Mouse (Mus musculus) brain, embryonic 18.5 days (tissue): ENCODE measurements around the gene Msl2.

Experiments
- DNase-seq: peaks from one replicate; pipeline ENCODE4 v3.0.0-alpha.2; 2012; ENCODE audit warnings: low read depth, low spot score

The Msl2 gene

DNA sequence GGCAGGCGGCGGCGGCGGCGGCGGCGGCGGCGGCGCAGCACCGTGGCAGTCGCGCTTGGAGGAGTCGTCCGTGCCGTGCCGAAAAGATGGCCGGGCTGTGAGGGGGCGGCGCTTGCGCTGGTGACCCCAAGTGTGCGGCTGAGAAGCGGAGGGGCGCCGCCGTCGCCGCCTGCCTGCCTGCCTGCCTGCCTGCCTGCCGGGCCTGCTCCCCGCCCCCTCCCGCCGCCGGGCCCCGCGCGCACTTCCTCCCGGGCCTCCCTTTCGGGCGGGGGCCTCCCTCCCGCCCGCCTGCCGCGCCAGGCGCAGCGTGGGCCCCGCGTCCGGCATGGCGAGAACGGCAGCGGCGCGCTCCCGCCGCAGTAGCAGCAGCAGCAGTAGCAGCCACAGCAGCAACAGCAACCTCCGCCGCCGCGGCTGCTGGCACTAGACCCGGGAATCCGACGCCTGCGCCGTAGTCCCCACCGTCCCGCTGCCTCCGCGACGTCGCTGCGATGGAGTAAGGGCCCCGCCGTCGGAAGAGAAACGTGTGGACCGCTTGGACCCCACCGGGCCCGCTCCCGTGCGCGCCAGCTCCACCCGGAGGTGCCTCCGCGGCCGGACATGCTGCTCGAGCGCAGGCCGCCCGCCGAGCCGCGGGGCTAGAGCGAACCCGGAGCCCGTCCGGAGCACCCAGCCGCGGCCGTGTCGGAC is 576 bp downstream of the Msl2 start:
- DNase-seq, result no peak

DNA sequence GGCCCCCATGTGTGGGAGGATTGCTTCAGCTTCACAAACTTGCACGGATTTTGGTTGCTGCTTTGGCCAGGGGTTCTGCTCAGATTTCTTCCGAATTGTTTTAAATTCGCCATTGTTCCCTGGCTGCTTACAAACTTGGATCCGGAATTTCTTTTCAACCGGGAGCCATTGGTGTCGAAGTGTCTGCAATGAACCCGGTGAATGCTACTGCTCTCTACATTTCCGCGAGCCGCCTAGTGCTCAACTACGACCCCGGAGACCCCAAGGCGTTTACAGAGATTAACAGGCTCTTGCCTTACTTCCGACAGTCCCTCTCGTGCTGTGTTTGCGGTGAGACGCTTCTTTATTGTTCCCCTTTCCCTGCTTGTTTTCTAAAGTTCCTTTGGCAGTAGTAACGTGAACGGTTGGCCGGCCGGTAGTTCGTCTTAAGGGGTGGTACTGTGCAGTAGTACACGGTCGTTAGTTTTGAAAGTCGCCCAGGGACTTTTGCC is 1.2 kb downstream of the Msl2 start:
- DNase-seq, result no peak

DNA sequence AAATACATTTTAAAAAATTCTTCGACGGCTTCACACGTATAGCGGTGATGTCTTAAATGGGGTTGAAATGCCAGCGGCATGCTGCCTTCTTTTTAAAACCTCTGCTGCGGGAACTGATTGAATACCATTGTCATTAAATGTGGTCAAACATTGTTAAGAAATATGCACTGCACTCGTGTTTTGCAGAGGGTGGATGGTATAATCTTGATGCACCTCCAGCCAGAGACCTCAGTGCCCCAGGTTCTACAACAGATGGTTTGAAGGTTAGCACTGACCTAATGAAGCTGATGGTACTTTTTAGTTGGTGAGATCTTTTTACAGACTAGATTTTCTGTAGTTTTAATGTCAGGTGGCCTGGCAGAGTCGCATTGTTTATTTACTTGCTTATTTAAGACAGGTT is 1.8 kb downstream of the Msl2 start:
- no peak for DNase-seq

DNA sequence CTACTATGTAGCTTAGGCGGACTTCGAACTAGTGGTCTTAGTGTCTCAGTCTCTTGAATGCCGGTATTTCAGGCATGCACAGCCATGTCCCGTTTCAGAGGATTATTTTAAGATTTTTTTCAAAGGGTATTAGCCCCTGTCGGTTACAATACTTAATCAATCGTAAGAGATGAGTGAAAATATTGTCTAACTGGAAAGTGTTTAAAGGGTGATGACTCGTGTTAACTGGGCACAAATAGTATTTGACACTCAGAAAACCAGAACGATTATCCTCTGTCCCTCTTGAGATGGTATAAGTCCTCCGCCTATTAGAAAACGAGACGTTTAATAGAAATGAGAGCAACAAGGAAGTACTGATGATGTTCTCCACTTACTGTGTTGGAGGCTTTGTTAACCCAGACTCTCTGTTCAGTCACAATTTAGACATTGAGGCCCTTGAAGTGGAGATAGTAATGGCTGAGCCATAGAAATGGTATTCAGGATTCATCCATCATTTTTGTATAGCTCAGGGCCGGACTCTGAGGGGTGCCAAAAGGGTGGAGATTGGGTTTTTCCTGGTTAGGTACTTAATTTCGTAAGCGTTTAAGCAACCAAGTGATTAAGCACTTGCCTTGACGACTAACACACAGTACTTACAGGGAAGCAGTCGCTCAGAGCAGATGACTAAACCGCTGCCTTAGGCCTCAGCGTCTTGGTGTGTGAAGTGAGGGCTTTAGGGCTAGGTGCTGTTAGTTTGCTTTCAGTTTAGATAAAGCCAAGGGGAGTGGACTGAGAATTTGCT is 2.4 kb downstream of the Msl2 start:
- no peak for DNase-seq

DNA sequence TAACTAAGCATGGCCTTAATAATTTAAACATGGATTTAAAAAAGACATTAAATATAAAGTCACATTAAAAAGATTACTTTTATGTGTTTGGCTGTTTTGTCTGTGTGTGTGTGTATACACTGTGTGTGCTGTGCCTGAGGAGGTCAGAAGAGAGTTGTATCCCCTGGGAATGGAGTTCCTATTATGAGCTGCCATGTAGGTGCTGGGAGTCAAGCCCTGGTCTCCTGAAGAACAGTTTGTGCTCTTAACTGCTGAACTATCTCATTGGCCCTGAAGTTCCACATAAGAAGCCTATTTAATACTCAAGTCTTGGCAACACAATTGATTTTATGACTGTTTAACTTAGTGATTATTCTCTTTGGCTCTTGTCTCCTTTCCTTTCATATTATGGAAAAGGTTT is 3.6 kb downstream of the Msl2 start:
- no peak for DNase-seq

DNA sequence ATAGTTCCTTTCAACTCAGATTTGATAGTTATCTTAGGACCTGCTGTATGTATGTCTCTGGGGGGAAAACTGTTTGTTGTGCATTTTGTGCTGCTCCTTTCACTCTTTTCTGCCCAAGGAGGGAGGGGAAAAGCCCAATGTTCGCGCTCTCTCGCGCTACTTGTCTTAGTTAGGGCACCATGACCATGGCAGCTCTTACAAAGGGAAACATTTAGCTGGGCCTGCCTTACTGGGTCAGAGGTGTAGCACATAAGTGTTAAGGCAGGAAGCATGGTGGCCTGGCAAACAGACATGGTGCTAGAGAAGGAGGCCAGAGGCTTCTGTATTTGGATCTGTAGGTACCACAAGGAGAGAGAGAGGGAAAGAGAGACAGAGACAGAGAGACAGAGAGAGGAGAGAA is 4.7 kb downstream of the Msl2 start:
- DNase-seq, result no peak

DNA sequence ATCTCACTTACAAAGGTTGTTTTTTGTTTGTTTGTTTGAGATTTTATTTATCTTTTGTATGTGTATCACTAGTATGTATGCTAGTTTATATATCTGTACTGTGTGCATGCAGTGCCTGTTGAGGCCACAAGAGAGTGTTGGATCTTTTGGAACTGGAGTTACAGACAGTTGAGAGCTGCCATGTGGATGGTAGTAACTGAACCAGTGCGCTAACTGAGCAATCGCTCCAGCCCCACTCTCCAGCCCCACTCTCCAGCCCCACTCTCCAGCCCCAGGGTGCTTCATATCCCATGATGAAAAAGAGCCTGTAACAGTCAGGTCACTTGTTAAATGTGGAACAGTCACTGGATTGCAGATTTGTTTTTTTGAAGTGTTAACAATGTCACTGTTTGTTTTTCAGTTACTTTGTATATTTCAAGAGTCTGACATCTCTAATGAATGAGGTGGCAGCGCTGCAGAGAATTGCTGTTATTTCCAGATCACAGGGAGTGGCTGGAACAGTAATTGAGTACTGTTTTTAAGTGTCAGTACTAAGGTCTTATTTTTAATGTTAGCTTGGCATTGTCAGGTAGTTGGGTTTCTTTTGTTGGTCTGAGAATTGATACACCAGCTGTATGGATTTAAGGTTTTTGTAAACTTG is 6.3 kb downstream of the Msl2 start:
- no peak for DNase-seq

DNA sequence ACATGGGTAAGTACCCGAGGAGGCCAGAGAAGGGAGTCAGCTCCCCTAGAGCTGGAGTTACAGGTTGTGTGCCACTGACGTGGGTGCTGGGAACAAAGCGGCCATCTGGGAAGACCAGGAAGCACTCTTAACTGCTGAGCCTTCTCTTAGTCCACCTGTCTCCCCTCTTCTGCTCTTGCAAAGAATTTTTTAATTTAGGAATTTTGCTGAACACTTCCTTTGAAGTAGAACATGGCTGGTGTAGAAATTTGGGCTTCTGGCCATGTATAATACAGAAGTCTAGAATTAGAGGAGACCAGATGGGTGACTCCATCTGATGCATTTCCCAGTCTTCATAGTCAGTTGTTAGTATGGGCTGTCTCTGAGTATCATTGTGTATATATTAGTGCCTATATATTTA is 9.8 kb downstream of the Msl2 start:
- DNase-seq, result no peak

DNA sequence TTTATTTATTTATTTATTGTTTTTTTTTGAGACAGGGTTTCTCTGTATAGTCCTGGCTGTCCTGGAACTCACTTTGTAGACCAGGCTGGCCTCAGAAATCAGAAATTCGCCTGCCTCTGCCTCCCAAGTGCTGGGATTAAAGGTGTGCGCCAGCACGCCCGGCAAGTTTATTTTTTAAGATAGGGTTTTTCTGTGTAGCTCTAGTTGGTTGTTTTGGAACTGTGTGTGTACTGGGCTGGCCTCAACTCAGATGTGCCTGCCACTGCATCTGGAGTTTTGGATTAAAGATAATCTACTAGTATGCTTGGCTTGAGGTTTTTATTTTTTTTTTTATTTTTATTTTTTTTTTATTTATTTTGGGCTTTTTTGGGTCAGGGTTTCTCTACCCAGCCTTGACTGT is 21.5 kb downstream of the Msl2 start:
- DNase-seq, result no peak

DNA sequence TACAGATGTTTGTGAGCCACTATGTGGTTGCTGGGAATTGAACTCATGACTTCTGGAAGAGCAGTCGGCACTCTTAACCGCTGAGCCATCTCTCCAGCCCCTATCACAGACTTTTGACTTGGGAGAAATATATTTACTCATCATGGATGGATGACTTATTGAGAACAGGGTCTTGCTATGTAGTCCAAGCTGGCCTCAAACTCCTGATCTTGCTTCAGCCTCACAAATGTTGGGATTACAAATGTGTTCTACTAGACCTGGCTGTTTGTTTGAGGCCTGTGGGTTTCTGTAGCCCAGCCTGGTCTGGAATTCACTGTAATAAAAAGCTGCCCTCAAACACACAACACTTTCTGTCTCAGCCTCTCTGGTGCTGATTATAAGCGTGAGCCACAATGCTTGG is 22.6 kb downstream of the Msl2 start:
- no peak for DNase-seq

DNA sequence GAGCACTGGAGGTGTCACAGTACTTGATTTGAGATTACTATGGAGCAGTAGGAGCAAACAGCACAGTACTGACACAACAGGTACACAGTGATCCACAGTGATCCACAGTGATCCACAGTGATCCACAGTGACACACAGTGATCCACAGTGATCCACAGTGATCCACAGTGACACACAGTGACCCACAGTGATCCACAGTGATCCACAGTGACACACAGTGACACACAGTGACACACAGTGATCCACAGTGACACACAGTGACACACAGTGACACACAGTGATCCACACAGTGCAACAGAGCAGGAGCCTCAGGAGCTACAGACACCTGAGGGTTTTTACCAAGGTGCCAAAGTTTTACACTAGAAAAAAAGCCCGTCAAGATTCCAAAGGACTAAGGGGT is 23.6 kb downstream of the Msl2 start:
- DNase-seq, result no peak

DNA sequence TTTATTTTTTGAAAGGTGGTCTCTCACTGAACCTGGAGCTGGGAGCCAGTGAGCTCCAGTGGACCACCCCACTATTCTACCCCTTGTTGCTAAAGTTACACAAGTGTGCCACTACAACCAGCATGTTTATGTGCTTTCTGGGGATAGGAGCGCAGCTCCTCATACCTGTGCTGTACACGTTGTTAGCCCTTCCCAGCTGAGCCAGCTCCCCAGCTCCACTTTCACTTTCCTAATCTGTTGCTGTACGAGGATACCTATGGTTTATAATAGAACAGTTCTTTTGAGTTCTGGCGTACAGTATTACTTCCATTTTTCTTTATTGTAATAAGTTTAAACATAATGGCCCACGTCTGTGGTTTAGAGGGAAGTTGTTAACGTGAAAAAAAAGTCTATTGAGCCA is 25.5 kb downstream of the Msl2 start:
- DNase-seq, result no peak

DNA sequence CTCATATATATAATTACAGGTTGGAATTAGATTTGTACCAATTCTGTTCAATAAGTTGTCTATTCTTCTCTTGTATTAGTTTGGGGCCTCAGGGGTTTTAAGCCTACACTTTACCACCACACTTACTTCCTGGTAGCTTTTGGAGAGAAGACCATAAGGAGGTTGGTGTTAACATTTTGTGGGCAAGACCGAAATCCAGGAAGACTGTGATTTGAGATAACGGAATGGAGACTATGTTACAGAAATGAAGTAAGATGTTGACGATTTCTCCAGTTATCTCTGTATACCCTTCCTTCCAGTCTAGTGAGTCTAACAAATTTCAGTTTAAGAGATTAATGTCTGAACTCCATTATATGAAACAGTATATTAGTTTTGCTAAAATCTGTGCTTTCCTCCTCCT is 26.3 kb downstream of the Msl2 start:
- DNase-seq, result no peak

DNA sequence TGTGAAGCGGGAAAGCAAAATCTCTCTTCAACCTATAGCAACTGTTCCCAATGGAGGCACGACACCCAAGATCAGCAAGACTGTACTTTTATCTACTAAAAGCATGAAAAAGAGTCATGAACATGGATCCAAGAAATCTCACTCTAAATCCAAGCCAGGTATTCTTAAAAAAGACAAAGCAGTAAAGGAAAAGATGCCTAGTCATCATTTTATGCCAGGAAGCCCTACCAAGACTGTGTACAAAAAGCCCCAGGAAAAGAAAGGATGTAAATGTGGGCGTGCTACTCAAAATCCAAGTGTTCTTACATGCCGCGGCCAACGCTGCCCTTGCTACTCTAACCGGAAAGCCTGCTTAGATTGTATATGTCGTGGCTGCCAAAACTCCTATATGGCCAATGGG is 27.6 kb downstream of the Msl2 start:
- DNase-seq, result no peak

DNA sequence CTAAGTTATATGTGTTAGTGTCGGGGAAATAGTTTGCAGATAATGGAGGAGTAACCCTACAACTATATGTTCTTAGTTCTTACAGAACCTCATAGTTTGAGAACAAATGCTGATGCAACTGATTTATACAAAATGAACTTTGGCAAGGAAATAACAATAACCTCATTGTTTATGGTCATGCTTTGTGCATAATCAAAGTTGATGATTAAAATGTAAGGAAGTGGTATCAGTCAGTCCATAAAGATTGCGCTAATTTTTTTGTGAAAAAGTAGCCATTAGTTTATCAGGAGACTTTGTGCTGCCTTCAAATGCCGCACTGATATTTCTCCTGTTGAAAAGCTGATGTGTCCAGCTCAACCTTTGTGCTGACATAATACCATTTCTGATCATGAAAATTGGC is 28.4 kb downstream of the Msl2 start:
- DNase-seq, result no peak

DNA sequence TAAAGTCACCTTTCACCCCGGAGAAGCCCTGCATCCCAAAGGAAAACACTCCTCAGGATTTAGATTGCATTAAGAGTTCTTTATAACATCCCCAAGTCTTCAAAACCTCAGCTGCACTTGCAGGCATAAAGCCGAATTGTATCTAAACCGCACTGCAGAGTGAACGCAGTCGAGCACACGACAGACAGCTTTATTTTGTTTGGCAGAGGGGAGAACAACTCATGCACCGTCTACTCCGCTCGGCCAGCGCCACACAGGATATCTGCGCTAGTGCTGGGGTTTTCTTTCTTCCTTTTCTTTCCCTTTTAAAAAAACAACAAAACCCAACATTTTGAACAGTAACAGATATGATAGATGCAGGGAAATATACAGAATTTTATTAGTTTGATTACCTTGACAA is 31.0 kb downstream of the Msl2 start:
- no peak for DNase-seq

DNA sequence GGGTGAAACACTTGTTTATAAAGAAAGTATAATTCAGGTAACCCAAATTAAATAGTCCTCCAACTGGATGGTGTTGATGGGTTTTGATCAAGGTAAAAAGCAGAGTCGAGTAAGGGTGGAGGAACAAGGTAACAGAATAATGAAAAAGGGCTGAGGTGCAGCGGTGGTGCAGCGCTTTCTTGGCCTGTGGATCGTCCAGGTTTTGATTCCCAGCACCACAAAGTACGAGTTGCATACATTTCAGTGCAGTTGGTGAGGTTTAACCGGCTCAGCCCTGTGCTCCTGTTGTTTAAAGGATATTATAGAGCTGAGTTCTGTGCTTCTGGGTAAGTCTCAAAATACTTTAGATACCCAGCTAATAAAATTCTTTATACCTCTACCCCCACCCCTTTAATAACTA is 31.8 kb downstream of the Msl2 start:
- no peak for DNase-seq

DNA sequence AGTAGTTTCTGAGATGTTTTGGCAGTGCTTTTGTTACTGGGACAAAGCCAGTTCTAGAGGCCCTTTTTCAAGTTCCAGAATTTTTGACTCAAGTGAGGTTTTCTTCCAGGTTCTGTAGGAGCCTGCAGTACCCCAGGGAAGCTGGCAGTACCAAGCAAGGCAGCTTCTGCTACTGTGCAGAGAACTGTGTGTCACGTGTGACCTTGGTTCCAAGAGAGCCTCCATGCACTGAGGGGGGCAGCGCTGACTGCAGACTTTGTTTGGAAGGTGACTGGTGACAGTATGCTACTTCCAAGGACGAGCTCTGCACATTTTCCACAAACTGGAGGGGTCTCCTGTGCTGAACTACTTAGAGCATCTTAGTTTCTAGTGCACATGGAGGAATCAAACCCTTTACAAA is 33.5 kb downstream of the Msl2 start:
- DNase-seq, result no peak

DNA sequence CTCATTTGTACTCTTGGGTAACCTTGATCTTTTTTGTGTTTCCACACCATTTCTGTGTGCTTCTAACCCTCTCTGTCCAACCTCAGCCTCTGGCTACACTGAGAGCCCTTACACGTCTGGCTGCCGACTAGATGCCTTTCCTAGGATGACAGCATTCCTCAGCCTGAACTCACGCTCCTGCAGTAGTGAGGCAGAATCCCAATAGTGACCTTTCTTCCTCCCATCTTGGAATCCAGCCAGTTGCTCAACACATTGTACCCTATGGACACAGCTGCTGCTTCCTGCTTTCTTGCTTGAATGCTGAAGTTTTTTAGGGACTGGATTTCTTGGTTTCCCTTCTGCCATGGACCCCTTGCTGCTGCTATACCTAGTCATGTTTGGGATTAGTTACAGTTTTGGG is 36.1 kb downstream of the Msl2 start:
- no peak for DNase-seq

DNA sequence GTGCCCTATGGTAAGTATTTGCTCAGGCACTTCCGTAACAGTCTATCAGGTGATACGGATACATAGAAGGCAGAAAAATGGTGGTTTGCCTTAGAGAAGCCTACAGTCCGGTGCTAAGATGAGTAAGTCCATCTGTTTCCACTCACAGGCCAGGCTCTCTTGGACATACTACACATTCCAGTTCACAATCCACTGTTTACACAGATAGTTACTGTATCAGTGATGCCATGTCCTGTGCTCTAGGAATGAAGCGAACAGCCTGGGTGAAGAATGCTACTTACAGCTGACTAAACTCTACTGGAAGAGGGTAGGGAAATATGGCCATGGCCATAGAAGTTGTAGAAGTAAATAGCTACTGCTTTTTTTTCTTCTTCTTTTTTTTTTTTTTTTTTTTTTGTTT is 39.4 kb downstream of the Msl2 start:
- DNase-seq, result no peak

DNA sequence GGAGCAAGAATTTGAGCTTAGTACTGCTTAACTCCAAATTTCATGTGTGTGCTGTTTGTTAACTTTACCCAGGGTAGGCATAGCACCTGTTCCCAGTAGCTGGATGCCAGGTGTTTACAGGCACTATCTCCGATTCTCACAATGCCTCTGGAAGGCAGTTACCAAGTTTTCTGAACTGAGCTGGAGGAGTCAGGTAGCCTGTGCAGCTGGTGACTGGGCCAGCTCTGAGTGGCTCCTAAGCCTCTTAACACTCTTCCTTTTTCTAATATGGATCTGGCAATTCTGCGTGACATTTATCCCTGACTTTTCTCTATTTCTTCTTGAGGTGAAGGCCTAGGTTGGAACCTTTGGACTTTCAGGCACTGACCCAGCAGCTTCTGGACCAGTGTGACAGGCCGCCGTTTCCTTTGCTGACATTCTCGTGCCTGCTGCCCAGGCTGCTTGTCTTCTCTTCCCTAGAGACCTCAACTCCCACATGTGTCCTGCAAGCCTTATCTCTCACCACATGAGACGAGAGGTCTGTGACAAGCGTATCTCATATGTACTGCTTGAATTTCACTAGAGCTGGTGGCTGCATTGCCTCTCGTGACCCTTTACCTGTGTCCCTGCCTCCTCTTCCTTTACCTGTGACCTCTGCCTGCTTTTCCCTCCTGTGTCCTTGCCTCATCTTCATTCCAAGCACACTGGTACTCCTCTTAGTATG is 40.4 kb downstream of the Msl2 start:
- no peak for DNase-seq

DNA sequence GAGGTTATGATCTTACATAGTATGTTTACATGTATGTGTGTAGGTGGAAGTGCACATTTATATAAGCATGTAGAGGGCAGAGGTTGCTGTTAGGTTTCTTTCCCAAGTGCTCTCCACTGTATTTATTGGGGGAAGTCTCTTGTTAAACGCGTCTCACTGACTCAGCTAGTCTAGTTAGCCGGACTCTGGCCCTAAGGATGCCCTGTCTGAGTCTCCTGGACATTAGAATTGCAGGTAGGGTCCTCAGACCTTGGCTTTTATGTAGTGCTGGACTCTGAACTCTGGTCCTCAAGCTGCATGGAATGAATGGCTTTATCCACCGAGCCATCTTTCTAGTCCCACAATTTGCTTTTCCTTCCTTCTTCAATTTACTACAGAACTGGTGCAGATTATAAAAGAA is 69.7 kb downstream of the Msl2 start:
- no peak for DNase-seq
